Mouse (Mus musculus) gastrocnemius, adult 2 months (tissue): ENCODE measurements at regions not wholly inside any gene's neighbourhood (a gene's known extent, or its start where the extent isn't known, plus 50 kb on each side); places are given as distances from the start of the nearest gene placed in this dataset.
"Not testable (repeated sequence)": the region's sequence is repeated elsewhere in the genome, so short reads cannot be mapped to it uniquely, and the experiment has no call there.

Experiments used
- DNase-seq: peaks from one replicate; pipeline ENCODE4 v3.0.0; 2022
- H3K27ac ChIP-seq: fragments of 200-600 bp; 2 replicates; pipeline ENCODE4 v1.8.1; 2022; ENCODE audit warnings: mild to moderate bottlenecking
- H3K4me3 ChIP-seq: fragments of 200-600 bp; 2 replicates; pipeline ENCODE4 v1.8.1; 2022; ENCODE audit warnings: mild to moderate bottlenecking, moderate library complexity
- CTCF ChIP-seq: fragments of 200-600 bp; IDR thresholded peaks from 2 replicates; pipeline ENCODE4 v1.8.1; 2022; ENCODE audit warnings: antibody characterized with exemption, mild to moderate bottlenecking, moderate library complexity
- intact Hi-C: fragments of 180-260 bp; cut with DNase I; formaldehyde crosslinking; loops from one replicate; pipeline ENCODE4 v1.15.1; 2025

- peak overlapping the region; percentile 57 for H3K4me3 ChIP-seq
- intact Hi-C loops, H3K27ac ChIP-seq, DNase-seq: not testable (repeated sequence)
Observed at GRCm38 (mm10) chr14:27562564-27562963, 54.3 kb upstream of the Ccdc66 start.

GRCm38 (mm10) chr14:27561974-27562373 lies 53.7 kb upstream of the Ccdc66 start:
- intact Hi-C loops, H3K27ac ChIP-seq, DNase-seq: not testable (repeated sequence)
- H3K4me3 ChIP-seq, result peak overlapping the region; percentile 57

- Histone ChIP-seq H3K27ac (no peak overlapping the region), H3K4me3 (no peak overlapping the region)
- peak; percentile 57 for TF ChIP-seq CTCF
- intact Hi-C loops, result no loop called here
- DNase-seq, result peak; percentile 54
Observed at GRCm38 (mm10) chr14:27560434-27560833, 52.2 kb upstream of the Ccdc66 start.

- H3K4me3 ChIP-seq, result no peak overlapping the region
- no peak for TF ChIP-seq CTCF
- intact Hi-C loops, result no loop called here
- H3K27ac ChIP-seq, result no peak overlapping the region
- DNase-seq, result no peak
Observed at GRCm38 (mm10) chr14:27558794-27559491, 50.7 kb upstream of the Ccdc66 start.
